Mouse (Mus musculus): ENCODE measurements around the gene Fbh1.

DNA sequence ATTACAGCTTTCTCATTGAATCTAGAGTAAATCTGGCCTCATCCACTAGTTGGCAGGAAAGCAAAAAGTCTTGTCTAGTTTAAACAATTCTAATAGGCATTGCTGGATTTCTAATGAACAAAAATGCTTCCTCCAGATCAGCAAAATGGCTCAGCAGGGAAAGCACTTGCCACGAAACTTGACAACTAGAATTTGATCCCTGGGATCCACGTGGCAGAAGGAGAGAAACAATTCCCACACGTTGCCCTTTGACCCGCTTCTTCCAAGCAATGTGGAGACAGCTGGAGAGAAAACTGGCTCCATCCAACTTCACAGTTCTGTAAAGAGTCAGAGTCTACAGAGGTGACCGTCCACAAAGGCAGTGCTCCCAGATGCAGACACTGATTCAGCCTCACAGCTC is 78.4 kb downstream of the Fbh1 start:
- no peak for TF ChIP-seq CTCF (IDR thresholded peaks at IDR 0.05; ENCODE audit: low read depth, low read length)
- no peak for TF ChIP-seq GATA2 (IDR thresholded peaks at IDR 0.05; ENCODE audit: borderline replicate concordance, low read depth, low read length)
- TF ChIP-seq TAL1 (conservative IDR thresholded peaks at IDR 0.05; ENCODE audit: low read depth, low read length) = no peak
- TF ChIP-seq GATA1 (IDR thresholded peaks at IDR 0.05; ENCODE audit: borderline replicate concordance, low read length) = no peak
